Mouse (Mus musculus) ovary, adult 18-20 months (tissue): ENCODE measurements around the gene Bnip3.

Source experiments
- DNase-seq: peaks from one replicate; pipeline ENCODE4 v3.0.0; 2022; ENCODE audit warnings: low spot score, mixed read lengths

Gene Bnip3

DNA sequence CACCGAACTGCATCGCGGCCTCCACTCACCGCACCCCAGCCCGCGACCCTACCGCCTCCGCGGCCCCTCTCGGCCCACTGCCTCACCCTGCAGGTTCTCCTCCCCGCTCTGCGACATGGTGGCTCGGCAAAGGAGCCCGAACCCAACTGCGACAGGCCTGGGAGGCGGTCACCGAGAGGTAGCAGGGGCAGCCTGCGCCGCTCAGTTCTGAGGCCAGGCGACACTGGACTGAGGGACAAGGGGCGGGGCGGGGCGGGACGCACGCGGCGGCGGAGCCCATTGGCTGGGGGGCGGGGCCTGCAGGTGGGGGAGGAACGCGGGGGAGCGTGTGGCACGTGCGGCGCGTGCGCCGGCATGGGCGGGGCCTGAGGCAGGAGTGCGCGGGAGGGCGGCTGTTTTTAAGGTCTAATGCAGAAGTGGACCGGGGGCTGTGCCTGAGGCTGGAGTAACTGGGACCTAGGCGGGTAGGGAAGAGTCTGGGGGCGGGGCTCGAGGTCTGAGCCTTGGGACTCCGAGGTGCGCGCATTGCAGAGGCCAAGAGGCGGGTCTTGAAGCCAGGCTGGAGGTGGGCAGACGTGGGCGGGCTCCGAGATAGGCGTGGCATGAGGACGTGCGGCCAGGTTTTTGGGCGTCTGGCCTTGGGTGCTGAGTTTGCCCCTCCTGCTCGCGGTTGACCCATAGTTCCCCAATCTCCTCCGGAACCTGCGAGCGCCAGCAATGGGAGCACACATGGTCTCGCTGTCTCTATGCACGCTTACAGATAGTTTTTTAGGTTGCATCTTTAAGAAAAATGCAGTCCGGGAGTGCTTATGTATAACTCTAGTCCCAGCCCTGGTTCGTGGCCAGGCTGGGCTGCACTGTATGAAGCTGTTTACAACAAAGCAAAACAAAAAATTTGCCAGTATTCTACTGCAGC, at the start of gene Bnip3:
Gene Bnip3, minus strand, starts transcription at position 243 of the 916 bp plus-strand sequence.
- DNase-seq, result peak; percentile 96

DNA sequence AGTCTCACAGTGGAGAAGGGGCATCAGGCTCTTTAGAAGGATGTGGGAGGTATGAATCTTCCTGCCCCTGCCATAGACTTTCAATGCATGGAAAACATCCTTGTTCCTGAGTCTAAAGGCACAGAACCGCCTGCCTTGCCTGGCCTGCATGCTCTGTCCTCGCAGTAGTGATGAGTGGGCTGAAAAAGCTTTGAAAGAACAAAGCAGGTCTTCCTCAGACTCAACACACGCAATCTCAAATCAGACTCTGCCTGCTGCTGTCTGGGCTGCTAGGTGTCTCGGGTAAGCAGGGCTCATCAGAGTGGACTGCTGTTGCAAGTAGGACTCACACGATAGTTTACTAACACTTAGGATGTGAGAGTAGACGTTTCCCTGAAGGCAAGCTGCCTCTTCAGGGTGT, 47.8 kb upstream of the Bnip3 start:
- no peak for DNase-seq

DNA sequence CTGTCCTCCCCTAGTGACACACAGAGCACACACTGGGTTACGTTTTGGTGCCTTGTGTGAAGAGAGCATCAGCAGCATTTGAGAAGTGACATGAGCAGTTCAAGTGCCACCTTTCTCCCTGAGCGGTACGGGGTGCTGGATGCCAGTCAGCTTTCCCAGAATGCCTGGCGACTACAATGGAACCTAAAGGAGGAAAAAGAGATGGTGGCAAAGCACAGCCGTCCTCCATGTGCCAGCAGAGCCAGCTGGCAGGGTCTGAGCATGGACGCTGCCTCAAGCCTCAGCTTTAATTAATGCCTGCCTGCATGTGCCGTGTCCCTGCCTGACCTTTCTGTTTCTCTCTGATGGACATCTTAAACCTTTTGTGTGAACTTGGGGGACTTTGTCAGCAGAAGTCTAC, 46.5 kb upstream of the Bnip3 start:
- no peak for DNase-seq

DNA sequence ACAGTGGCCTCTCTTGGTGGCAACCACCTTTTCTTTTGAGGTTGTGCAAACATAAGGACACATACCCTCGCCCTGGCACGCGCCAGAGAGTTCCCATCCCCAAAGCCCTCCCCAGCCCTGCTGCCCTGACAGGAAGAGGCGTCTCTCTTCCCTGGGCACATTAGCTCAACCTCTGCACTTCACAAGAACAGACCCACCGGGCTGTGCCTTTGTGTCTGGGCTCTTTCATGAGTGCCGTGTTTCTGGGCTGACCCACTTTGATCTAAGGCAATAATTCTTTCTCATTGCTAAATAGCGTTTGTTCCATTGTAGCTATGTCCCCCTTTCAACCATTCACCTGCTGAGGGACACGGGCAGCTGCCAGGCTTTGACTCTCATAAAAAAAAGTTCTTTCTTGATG, 39.0 kb upstream of the Bnip3 start:
- DNase-seq, result no peak

DNA sequence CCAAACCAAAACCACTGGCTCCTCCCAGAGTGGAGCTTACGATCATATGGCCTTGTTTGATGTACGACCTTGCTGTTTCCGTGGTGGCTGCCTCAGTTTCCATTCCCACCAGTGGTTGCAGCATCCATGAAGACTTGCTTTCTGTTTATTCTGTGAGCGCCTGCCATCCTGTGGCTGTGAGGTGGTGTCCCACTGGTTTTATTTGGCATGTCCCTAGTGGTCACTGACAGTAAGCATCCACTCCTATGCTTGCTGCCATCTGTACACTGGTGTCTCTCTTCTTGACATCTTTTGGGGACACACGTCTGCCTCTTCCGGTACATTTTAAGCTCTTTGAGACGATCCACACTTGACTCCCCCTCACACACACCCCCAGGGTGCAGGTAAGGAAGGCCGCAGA, 38.4 kb upstream of the Bnip3 start:
- no peak for DNase-seq

DNA sequence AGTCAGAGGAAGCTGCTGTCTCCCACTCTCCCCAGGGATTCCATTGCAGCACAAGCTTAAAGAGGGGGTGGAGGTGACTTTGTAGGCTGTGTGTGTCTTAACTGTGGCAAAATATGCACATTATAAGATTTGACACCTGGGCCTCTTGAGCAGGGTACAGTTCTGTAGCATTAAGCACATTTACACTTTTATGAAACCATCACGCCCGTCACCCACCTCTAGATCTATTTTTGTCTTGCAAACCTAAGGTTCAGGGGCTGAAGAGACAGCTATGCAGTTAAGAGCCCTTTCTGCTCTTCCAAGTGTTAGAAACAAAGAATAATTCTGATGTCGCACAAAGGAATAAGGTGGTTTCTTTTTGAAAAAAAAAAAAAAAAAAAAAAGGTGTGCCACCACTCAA, 36.3 kb upstream of the Bnip3 start:
- no peak for DNase-seq

DNA sequence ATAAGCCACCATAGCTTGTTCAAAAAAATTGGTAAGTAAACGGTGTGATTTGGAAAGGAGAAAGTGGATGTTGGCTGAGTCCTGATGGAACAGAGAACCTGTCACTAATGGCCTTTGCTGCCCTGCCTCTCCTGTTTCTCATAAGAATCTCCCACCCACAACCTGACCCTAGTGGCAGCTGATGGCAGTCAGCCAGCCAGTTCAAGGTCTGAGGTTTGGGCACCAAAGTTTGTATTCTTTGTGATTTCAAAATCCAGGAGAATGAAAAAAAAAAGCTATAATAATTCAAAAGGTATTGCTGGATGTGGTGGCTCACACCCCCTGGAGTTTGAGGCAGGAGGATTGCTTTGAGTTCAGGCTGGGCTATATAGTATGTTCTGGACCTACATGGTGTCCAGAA, 33.0 kb upstream of the Bnip3 start:
- DNase-seq, result no peak

DNA sequence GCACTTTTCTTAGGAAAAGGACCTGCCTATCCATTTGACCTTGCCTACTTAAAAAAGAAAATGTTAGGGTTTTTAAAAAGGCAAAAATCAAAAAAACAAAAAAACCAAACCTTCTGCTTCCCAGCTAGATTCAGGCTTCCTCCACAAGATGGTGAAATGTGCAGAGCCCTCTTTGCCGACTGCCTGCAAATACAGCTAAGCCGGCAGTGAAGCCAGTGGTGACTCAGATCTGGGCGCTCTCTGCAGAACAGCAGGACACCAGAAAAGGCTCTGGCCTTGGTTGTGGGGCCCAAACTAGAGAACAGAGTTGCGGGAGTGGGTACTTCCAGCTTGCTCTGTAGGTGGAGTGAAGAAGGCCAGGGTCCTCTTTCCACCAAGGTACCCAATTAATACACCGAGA, 32.3 kb upstream of the Bnip3 start:
- DNase-seq, result no peak

DNA sequence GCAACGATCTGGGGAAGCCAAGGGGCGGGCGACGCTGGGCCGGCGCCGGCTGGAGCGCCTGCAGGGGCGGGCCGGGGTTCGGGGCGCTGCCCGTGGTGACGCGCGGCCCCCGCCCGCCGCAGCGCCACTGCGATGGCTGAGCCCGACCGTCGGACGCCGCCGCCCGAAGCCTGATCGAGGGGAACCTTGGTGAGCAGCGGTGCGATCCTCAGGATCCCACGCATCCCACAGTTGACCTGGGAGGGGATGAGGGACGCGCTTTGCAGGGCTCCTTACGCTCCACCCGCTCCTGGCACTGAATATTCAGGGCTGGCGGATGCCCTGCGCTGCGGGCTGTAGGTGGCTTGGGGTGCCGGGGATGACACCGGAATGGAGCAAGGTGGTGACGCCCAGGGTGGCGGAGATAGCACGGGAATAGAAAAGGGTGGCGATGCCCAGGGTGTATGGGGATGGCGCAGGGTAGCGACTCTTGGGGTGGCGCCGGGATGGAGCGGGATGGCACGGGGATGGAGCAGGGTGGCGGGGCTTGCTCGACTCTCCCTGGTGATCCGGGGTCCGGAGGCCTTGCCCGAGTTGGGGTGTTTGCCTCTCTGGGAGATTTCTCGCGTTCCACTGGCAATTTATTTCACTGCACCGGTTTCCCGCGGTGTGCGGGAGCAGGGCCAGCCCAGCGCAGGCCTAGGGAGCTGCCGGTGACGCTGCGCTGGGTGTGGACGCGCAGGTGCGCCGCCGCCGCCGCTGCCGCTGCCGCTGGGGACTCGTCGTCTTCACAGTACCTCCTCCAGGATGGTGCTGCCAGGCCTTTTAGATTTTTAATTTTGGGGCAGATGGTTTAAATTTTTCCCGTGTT, 31.5 kb upstream of the Bnip3 start, which contains the start of gene Jakmip3:
Gene Jakmip3, plus strand, starts transcription at position 119 of the 850 bp plus-strand sequence.
- DNase-seq, result no peak

DNA sequence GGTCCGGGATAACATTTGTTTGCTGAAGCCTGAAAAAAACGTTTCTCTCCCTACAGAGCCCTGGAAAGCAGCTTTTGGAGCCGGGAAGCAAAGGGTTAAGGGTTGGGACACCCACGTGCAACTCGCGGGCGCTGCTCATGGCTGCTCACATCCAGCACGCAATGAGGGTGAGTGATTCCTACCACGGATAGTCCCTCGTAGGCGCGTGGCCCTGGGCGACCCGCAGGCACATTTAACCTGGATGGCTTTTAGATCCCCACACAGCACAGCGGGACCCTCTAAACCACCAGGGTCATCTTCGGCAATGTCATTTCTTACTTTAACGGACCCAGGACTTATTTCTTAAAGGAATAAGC, 30.9 kb upstream of the Bnip3 start:
- no peak for DNase-seq

DNA sequence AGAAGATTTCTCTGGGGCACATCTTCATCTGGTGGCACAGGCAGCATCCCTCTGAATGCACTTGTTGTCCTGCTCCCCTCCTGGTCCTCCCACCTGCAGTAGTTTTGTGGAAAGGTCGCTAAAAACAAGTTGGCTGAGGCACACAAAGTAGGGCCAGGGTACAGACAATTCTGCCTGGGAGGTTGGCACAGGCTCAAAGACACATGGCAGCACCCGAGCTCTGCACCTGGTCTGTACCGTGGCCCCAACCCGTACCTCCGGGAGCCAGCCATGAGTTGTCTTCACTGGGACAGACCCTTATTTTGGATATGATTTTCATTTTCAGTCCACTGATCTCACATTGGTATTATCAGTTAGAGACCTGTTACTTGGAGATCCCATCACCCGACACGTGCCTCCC, 29.7 kb upstream of the Bnip3 start:
- DNase-seq, result no peak

DNA sequence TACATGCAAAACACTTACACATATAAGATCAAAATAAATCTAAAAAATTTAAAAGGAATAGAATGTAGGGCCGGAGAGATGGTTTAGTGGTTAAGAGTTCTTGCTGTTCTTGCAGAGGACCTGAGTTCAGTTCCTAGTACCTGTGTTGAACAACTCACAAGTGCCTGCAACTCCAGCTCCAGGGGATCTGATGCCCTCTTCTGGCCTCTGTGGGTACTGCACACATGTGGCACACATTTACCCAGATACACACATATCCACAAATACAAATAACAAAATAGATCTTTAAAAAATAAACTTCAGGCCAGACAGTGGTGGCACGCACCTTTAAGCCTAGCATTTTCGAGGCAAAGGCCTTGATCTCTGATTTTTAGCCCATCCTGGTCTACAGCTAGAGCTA, 25.2 kb upstream of the Bnip3 start:
- no peak for DNase-seq

DNA sequence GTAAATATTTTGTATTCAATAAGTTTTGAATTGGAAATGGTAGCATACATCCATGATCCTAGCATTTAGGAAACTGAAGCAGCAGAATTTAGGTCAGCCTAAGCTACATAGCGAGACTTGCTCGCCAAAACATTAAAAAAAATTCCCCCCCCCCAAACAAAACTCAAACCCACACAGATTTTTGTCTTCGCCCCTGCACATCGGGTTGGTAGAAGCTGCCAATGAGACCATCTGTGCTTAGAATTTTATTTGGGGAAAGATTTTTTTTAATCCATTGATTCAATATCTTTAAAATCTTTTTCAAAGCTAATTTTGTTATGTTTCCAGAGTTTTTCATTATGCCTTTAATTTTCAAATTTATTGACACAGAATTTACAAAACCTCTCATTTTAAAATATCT, 19.1 kb upstream of the Bnip3 start:
- no peak for DNase-seq

DNA sequence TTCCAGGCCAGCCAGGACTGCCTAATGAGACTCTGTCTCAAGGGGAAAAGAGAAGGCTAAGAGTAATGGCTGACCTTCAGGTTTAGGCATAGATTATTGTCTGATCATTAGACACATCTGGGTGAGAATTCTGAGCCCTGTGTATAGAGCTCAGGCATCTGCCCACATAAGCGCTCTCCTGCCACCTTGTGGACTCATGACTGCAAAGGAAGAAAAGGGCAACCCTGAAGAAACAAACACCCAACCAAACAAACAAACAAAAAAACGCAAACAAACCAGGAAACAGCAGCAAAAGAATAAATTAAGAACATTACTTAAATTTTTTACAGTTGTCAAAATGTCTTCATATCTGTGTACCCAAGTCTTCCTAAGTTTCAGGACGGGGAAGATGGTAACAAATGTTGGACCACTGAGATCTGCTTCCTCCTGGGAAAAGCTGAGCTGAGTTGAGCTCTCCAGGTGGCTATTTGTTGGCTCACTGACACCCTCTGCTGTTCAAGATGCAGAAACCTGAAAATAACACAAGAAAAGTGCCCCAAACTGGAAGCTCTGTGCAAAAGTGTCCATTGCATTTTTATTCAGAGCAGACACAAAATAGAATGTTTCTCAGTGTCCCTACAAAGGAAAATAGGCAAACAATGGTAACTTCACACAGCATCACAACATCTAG, 14.6 kb upstream of the Bnip3 start:
- DNase-seq, result no peak

DNA sequence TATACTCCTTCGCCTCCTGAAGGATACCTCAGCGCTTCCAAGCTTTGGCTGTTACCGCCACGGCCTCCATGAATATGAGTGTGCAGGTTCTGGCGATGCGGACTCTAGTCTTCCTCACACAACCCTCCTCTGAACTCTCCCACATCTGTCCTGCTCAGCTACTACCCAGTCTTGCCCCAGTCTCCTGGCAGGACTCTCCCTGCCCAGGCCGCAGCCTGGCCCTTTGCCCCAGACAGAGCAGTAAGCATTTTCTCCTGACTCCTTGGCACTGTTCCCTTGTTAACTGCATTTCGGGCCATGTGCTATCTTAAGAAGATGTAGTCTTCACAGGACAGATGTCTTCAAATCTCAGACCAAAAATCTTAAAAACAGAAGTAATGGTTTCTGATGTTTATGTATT, 12.3 kb upstream of the Bnip3 start:
- no peak for DNase-seq

DNA sequence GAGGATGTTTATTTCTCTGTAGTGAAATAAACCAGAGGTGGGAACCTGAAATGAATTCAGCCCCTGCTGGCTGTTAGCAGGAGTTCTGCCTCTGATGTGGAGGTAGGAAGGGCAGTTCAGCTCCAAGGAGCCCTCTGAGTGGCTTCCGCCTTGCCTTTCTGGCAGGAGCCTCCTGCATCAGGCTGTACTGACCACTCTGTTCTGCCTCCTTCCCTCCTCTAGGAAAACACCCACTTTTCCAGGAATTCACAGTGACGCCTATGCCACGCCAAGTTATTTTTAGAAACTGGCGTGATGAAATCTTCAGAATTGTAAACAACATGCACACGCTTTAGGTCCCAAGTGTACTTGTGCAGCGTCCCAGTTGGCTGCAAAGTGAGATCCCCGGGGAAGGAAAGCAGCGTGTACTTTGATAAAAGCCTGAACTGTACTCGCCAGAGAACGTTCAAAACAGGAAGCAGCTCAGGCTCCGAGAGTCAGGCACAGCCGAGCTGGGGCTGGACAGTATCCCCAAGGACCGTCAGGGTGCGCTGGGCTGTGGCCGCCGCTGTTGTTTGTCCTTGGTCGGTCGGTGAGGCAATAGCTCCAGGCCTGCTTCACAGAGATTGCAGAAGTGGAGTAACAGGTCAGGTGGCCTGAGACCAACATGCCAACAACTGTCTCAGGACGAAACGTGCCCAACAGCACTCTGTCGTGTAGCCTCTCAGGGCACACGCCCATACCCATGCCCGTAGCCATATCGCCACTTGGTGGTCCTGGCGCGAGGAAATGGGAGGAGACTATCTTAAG, 10.0 kb upstream of the Bnip3 start:
- peak; percentile 82 for DNase-seq

DNA sequence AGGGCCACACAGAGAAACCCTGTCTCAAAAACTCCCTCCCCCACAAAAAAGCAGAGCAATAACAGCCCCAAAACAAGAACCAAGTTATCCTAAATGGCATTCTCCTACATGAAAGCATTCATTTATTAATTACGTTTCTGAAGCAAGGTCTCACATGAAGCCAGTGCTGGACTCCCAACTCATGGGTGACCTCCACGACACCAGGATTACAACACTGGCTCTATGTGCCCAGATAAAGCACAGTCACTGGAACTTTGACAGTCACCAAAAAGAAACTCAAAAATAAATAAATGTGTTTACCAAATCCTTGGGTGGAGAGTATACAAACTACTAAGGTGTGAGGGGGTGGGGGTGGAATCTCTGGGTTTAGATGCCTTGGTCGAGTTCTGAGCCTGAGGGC, 4.3 kb upstream of the Bnip3 start:
- no peak for DNase-seq

DNA sequence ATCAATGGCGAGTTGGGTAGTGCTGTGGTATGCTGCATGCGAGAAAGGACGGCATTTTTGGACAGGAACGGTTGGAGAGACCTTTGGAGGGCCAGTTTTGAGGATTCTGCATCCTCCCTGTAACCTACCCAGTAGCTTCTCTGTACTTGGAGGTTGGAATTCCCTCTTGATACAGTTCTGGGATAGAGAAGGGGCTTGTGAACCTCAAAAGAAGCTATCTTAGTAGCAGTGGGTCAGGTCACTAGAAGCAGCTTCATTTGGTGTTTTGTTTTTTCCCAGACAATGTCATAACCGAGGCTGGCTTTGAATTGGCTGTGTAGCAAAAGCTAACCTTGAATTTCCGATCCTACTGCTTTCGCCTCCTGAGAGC, 859 bp upstream of the Bnip3 start:
- DNase-seq, result no peak

DNA sequence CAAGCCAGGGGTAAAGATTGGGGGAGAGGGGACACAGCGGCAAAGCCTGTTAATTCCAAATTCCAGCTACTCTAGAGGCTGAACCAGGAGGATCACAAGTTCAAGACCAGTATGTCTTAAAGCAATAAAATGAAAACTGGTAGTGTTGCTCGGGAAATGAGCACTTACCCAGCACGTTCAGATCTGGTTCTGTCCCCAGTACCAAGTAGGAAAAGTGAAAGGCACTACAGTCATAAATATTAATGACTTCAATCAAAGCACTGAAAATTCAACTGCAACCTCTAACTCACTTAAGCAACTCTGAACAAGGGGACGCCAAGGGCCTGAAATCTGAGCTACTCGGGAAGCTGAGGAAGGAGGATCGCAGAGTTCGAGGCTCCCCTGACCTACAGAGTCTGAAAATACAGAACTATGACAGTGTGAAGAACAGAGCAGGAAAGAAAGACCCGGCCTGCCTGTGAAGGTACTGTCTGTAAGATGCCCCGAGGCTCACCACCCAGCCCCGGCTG, 497 bp downstream of the Bnip3 start:
- DNase-seq, result no peak

DNA sequence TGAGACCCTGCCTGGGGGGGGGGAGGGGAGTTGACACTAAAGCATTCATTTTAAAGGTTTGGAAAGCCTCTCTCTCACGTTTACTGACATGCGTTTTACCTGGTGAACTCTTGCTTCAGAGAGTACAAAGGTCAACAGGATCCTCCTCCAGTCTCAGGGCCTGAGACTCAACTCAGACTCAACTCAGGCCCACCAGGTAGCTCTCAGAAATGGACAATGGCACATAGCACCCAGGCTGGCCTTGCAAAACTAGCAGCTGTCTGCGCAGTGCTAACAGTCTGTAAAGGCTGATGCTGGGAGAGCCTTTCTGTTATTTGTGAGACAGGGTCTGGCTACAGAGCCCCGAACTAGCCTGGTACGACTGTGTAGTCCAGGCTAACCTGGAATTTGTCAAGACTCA, 1.3 kb downstream of the Bnip3 start:
- DNase-seq, result no peak

DNA sequence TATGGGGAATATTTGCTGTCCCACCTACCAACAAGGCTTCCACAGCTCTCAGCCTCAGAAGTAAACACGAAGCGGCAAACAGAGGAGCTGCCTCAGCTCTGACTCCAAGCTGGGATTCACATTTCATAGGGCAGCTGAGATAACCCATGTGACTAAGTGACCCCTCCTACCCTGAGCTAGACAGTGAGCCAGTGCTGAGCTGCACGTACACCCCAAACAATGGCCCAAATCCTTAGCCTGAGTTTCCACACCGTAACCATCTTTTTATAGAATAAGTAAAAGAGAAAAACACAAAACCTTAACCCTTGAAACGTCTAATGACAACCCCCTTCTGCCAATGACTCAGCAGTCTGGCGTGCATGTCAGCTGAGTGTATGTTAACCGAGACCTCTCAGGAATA, 2.3 kb downstream of the Bnip3 start:
- DNase-seq, result peak; percentile 29

DNA sequence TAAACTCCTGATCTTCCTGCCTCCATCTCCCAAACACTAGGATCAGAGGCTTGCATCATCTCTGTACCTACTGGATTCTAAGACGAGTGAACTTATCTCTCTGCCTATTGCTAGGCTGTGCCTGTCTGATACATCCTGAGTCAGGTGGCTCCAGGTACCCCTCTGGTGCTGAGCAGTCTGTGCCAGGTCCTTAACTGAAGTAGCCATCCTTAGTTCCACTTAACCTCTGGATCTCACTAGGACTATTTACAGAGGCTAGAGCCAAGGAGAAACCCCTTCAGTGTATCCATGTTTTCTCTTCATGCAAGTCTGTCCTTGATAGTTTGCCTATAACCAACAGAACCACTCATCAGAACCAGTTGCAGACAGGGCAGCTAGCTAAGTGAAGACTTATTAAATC, 2.9 kb downstream of the Bnip3 start:
- no peak for DNase-seq
